Comparison of ENCODE assay signal across 22 mouse cellular contexts in the genomic region with DNA sequence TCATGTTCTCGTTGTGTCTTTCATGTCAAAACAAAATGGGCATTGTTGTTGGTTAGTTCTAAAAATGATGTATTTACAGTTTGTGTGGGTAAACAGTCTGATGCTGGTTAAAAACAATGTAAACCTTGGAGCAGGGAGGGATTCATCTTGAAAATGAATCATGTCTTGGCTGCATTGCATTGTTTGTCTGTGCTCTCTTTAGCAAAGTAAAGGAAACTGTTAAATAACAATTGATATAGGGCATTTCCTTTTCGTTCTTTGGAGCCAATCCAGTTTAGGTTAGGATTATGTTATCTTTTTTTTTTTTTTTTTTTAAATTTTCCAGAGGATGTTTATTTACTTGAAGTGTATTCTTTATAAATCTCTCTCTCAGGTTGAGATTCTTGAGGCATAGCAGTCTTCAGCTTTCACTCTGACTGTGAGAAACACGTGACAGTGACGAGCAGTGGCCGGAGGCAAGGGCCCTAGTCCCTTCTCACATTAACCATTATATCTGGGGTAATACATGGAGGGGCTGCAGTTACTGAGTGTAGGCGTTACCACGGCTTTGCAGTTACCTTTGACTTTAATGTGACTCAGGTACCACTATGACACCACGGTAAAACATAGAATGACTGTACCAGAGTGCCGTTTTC.
DNase-seq lines count a peak whose midpoint lies in the region; ATAC-seq and TF ChIP-seq lines count a peak whose summit lies in the region.
"Had no signal": no experiment of that assay in that cellular context is flagged by ENCODE, and none has a peak within 500 bp of the region (broad histone marks: within the 10 kb centered on the region; RNA-seq: fewer than 3 reads in every experiment).

No protein-coding gene starts in this region.

- no peaks in the 10 kb centered on the region for H3K27me3 ChIP-seq in kidney, postnatal 0 days (ENCODE audit: insufficient read depth, low read length)
- peaks cover 9% of the 10 kb centered on the region for H3K27me3 ChIP-seq in forebrain, embryonic 10.5 days (ENCODE audit: poor library complexity, severe bottlenecking)
- H3K27me3 ChIP-seq: embryonic facial prominence, embryonic 12.5 days; hindbrain, embryonic 12.5 days had no signal

- no peaks in the 10 kb centered on the region for H3K4me1 ChIP-seq in kidney, postnatal 0 days (replicated peaks; ENCODE audit: insufficient read depth, low read length)
- no peaks in the 10 kb centered on the region for H3K4me1 ChIP-seq in forebrain, embryonic 10.5 days
- H3K4me1 ChIP-seq: embryonic facial prominence, embryonic 12.5 days; heart, embryonic 12.5 days had no signal

- H3K9me3 ChIP-seq in kidney, postnatal 0 days (replicated peaks; ENCODE audit: low read length), result no peaks in the 10 kb centered on the region
- no peaks in the 10 kb centered on the region for H3K9me3 ChIP-seq in forebrain, embryonic 10.5 days
- H3K9me3 ChIP-seq: embryonic facial prominence, embryonic 12.5 days; forebrain, embryonic 12.5 days; heart, embryonic 12.5 days; hindbrain, embryonic 12.5 days had no signal

- H3K9ac ChIP-seq in kidney, postnatal 0 days (ENCODE audit: low read depth, low read length), result no peak overlapping the region
- H3K9ac ChIP-seq: embryonic facial prominence, embryonic 12.5 days; forebrain, embryonic 12.5 days; heart, embryonic 12.5 days; hindbrain, embryonic 12.5 days had no signal

- no peak overlapping the region for H3K4me3 ChIP-seq in gastrocnemius, adult 2 months
- H3K4me3 ChIP-seq in kidney, postnatal 0 days (replicated peaks; ENCODE audit: low read depth, low read length), result no peak overlapping the region
- no peak overlapping the region for H3K4me3 ChIP-seq in forebrain, embryonic 10.5 days
- H3K4me3 ChIP-seq: embryonic facial prominence, embryonic 12.5 days; forebrain, embryonic 12.5 days; heart, embryonic 12.5 days; hindbrain, embryonic 12.5 days had no signal

- no peaks in the 10 kb centered on the region for H3K36me3 ChIP-seq in kidney, postnatal 0 days (ENCODE audit: insufficient read depth, low read length)
- no peaks in the 10 kb centered on the region for H3K36me3 ChIP-seq in forebrain, embryonic 10.5 days (replicated peaks)
- H3K36me3 ChIP-seq: embryonic facial prominence, embryonic 12.5 days; forebrain, embryonic 12.5 days; hindbrain, embryonic 12.5 days had no signal

- H3K27ac ChIP-seq in gastrocnemius, adult 2 months, result peak overlapping the region; percentile 40
- peak overlapping the region; percentile 13; the same call in 1 of the 2 replicates for H3K27ac ChIP-seq in kidney, postnatal 0 days
- no peak overlapping the region for H3K27ac ChIP-seq in forebrain, embryonic 10.5 days
- H3K27ac ChIP-seq: embryonic facial prominence, embryonic 12.5 days; forebrain, embryonic 12.5 days; hindbrain, embryonic 12.5 days had no signal

- DNase-seq in gastrocnemius, adult 2 months, result no peak
- no peak for DNase-seq in gastrocnemius, adult 18-20 months (ENCODE audit: low spot score)
- no peak for DNase-seq in kidney, postnatal 0 days (ENCODE audit: low spot score)
- DNase-seq in kidney, adult 8-10 months, result no peak
- DNase-seq in lung, postnatal 10 days, result peak; percentile 31
- no peak for DNase-seq in lung, adult 18-20 months
- DNase-seq in forebrain, embryonic 10.5 days (ENCODE audit: extremely low spot score, low spot score), result no peak
- DNase-seq: adrenal gland, postnatal 10 days; B cell, adult 2 months; cerebellum, adult 11-12 months; cerebellum, adult 9-10 months; cerebellum, postnatal 25 days; gastrocnemius, postnatal 25 days; heart, postnatal 4 days had no signal

- intact Hi-C loops in gastrocnemius, adult 2 months (cut with DNase I), result no loop called here

- no peak for ATAC-seq in kidney, postnatal 0 days (replicated peaks; ENCODE audit: low FRiP score, low read depth)
- ATAC-seq: CD4-positive, CD25-positive, alpha-beta regulatory T cell, adult 4 months; forebrain, embryonic 16.5 days; hindbrain, embryonic 16.5 days; inflammation-experienced regulatory T-cells, adult 6 months had no signal

- no peak for TF ChIP-seq CTCF in gastrocnemius, adult 2 months (IDR thresholded peaks at IDR 0.05)
- no peak for TF ChIP-seq CTCF in kidney, postnatal 0 days (IDR thresholded peaks at IDR 0.05; ENCODE audit: low read depth)

- WGBS in kidney, postnatal 0 days, result 72% methylated on average over 9 of the region's 9 CpGs
- 91% methylated on average over 9 of the region's 9 CpGs for WGBS in forebrain, embryonic 10.5 days

- H3K4me2 ChIP-seq in kidney, postnatal 0 days (ENCODE audit: low read length), result no peak overlapping the region
- H3K4me2 ChIP-seq: embryonic facial prominence, embryonic 12.5 days; forebrain, embryonic 12.5 days; heart, embryonic 12.5 days; hindbrain, embryonic 12.5 days had no signal
